Mouse (Mus musculus): ENCODE measurements around the gene Myl6.
"Not testable (repeated sequence)": the region's sequence is repeated elsewhere in the genome, so short reads cannot be mapped to it uniquely, and the experiment has no call there.

The Myl6 gene

DNA sequence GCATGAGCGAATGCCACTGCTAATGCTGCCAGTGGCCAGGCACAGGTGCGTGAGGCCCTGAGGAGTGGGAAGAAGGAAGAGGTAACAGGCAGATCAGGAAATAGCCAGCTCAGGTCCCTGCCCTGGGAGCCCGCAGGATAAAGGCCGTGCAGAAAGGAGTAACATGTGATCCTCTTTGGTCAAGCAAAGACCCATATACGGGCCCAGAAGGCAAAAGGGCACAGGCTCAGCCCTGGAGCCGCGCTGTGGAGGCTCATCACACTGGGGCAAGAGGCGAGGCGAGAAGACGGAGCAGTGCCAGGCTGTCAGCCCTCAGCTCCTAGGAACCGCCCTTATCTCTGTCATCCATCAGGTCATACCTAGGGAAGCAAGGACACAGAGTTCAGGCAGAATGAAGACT is 16.4 kb upstream of the Myl6 start:
- DNase-seq (ENCODE audit: low read depth in 1 of 2, low spot score in 2 of 2), result no peak

DNA sequence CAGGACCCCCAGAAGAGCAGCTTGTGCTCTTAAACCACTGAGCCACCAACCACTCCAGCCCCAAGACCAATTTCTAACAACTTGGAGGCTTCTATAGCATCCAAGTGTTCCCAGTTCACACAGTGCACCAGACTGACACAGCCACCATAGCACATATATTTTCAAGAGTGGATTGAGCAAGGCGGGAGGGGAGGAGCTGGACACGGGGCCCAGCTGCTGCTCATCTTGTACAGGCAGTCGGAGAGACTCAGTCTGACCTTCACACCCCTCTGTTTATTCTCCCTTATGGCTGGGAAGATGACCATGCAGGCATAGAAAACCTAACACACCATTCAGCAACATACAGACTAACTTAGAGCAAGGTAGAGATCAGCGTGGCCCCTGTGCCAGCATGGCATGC is 15.9 kb upstream of the Myl6 start:
- no peak for DNase-seq (ENCODE audit: low read depth in 1 of 2, low spot score in 2 of 2)

DNA sequence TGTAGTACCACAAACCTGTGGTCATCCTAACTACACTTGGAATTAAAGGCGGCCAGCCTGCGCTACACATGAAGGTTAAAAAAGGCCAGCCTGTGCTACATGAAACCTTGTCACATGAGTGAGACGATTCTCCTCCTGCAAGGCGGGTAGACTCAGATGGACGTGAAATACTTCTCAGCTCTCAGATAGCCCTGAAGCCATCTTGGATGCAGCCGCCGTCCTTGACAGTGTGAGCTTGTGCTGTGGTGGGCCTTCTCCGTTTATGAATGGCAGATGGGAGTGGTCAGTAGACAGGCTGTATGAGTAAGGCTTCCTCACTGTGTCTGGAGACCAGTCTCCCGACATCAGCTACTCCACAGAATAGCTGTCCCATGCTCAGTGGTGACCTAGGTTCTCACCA is 15.3 kb upstream of the Myl6 start:
- DNase-seq (ENCODE audit: low read depth in 1 of 2, low spot score in 2 of 2), result no peak

DNA sequence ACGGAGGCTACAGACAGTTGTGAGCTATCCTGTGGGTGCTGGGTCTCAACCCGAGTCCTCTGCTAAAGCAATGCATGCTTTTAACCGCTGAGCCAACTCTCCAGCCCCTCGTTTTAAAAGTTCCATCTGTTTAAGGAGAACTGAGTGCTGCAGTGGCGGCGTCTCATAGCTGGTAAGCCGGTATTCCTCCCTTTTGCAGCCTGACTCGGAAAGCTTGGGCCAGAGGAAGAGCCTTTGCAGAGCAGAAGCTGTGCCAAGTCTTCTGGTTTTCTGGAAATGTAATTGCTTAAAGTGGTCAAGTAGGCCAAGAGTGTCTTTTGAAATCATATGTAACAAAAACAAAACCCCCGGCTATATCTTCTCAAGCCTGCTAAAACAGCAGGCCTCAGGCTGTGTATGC is 14.3 kb upstream of the Myl6 start:
- DNase-seq (ENCODE audit: low read depth in 1 of 2, low spot score in 2 of 2), result no peak

DNA sequence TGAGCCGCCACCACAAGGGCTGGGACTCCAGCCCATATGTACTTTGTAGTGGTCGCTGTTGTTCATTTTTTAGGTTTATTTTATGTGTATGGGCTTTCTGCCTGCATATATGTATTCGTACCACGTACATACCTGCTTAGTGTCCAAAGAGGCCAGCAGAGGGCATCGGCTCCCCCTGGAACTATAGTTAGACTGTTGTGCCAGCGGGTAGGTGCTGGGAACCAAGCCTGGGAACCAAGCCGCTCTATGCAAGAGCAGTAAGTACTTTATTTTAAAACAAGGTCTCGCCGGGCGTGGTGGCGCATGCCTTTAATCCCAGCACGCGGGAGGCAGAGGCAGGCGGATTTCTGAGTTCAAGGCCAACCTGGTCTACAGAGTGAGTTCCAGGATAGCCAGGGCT is 12.0 kb upstream of the Myl6 start:
- DNase-seq (ENCODE audit: low read depth in 1 of 2, low spot score in 2 of 2), result no peak

DNA sequence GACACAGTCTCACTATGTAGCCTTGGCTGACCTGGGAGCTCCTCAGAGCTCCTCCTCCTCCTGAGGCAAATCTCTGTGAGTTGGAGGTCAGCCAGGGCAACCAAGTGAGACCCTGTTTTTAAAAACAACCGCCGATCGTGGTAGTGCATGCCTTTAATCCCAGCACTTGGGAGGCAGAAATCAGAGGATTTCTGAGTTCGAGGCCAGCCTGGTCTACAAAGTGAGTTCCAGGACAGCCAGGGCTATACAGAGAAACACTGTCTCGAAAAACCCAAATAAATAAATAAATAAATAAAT is 11.4 kb upstream of the Myl6 start:
- not testable (repeated sequence) for DNase-seq (ENCODE audit: low read depth in 1 of 2, low spot score in 2 of 2)

DNA sequence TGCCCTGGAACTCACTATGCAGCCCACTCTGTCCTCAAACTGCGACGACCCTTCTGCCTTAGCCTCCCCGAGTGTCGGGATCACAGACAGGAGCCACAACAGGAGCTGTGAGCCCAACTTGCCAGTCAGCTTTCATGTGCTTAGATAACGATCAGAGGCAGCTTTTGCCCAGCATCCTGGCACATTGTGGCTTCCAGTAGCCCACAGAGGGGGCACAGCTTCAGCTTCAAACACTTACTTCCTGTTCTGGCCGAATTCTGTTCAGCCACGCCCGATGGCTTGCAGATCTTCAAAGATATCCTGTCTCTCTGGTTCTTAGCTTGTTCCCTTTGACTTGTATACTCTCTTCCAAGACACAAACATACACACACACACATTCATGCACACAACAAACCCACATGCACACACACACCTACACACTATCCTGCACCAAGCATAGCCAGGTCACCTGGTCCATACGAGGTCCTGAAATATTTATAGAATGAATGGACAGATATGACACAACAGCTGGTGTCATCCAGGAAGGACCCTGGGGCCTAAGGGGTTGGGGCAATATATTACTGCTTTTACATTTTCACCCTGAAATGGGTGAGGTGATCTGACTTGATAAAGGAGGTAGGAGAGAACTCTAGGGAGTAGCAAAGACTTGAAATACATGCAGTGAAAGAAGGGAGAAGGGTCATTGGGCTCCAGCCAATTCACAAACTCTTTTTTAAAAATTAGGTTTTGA is 10.9 kb upstream of the Myl6 start:
- no peak for DNase-seq (ENCODE audit: low read depth in 1 of 2, low spot score in 2 of 2)

DNA sequence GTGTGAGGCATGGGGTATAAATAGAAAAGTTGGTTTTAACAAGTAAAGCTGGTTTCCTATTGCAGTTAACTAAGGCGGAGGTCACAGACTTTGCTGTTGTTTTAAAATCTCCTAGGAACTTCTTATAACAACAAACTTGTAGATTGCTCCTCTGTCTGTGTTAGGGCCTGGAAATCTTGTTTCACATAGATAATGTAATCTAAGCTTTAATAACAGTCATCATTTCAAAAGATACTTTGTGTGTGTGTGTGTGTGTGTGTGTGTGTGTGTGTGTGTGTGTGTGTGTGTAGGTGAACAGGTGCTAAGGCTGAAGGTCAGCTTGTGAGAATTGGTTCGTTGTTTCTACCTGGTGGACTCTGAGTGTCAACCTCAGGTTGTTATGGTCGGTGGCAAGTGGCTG is 10.1 kb upstream of the Myl6 start:
- DNase-seq (ENCODE audit: low read depth in 1 of 2, low spot score in 2 of 2), result no peak

DNA sequence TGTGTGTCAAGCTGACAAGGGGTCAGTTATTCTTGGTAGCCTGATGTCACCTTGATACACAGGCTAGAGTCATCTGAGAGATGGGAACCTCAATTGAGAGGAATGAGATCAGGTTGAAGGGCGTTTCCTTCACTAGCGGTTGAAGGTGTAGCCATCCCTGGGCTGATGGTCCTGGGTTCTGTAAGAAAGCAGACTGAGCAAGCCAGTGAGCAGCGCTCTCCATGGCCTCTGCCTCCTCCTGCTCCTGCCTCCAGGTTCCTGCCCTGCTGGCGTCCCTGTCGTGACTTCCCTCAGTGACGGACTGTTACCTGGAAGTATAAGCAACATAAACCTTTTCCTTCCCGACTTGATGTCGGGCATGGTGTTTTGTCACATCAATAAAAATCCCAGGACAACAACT is 9.6 kb upstream of the Myl6 start:
- DNase-seq (ENCODE audit: low read depth in 1 of 2, low spot score in 2 of 2), result no peak

DNA sequence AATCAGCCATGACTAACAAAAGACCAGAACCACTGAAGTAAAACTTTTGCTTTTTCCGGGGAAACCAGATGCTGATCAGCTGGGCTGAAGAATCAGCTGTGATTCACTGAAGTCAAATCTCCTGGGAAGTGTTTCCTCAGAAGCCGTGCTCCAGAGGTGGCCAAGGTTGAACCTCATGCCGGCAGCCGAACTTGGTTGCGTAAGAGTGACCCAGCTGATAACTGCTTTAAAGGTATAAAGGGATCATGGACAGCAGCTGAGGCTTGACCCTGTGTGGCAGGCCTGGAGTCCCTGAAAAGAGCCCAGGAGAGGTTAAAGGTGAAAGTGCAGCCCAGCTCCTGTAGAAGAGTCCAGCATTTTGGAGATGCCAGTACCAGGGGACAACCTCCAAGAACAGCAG is 8.4 kb upstream of the Myl6 start:
- no peak for DNase-seq (ENCODE audit: low read depth in 1 of 2, low spot score in 2 of 2)

DNA sequence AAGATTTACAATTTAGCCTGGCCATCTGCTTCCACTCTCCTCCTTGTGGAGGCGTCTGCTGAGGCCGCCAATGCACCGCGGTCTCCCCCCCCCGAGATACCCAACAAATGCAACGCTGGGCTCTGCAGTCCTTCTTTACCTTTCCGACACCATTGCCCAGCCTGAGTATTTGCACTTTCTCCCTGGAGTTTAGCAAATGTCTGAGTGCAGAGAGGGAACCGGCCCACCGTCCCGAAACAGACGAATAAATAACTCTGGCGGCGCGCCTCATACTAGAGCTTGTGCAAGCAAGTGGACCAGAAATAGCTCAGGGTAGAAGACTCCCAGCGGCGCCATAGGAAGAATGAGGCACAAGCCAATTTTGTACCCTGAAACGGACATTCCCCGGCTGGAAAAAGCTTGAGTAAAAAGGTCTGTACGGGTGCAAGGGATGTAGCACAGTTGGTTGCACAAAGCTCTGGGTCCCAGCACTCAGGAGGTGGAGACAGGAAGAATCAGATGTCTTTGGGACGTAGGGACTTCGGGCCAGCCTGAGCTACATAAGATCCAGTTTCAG is 5.2 kb upstream of the Myl6 start:
- peak in 1 of 2 experiments; percentile 34 for DNase-seq (ENCODE audit: low read depth in 1 of 2, low spot score in 2 of 2)

DNA sequence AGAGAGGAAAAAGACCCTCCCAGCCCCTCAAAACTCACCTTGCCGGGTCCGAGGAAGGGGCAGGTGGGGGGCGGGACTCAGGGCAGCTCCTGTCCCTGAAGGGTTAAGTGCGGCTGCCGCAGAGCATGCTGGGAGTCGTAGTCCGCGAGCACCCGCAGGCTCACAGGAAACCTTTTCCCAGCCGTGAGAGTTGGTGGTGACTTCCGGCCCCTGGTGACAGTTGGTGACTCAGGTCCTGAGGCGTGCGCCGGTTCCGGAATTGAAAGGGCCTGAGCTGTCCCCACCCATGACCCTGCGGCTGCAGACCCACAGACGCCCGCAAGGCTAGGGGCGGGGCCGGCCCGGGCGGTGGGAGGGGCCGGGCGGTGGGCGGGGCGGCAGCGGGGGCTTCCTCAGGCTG is 4.6 kb upstream of the Myl6 start, which contains the start of gene Myl6b:
TSS of gene Myl6b (minus strand) at position 96 of the 400 bp plus-strand sequence.
- DNase-seq (ENCODE audit: low read depth in 1 of 2, low spot score in 2 of 2), result peak; percentile 91 to 95

DNA sequence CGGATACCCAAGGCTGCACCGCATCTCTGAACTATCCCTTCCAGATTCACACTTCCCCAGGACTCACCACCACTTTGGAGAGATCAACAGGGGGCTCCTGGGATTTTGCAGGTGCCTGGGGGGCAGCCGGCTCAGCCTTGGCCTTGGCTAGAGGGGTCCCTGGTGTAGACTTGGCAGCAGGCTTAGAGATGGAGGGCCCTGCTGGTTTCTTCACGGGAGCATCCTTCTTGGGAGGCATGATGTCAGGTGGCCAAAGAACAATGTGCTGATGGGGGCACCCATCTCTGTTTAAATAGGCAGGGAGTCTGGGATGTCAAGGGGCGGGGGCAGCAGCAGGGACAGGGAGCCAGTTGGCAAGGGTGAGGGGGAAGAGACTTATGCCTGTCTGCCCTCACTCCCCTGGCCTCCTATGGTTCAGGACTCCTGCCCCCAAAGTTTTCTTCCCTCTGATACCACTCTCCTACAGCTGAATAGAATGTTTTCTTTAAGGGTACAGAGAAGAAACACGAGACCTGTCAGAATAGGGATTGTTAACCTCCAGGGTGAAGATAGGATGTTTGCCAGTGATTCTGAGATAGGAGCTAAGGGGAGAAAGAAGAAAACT is 3.3 kb upstream of the Myl6 start:
- DNase-seq (ENCODE audit: low read depth in 1 of 2, low spot score in 2 of 2), result no peak

DNA sequence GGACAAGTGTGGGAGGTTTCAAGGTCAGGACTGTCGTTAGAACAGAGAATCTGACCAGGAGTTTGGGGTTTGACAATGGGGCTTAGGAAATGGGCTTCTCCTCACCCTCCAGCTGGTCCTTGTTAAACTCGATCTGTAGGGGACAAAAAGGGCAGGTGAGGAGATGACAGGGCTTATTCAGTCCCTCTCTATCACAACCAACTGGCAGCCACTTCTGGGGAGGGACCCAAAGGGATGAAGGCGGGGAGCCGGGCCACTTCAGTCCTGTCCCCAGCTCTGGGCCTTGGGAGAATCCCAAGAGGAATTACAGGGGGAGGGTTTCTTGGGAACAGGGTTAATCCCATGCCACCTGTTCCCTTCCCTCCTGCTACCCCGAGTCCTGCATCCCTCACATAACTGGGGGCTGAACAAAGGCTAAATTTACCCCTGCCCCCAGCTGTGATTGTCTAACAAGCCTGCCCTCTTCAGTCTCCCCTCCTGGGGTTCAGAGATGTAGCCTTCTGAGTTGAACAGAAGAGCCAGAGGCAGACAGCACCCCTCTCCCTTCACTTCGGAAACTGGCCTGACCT is 2.6 kb upstream of the Myl6 start:
- DNase-seq (ENCODE audit: low read depth in 1 of 2, low spot score in 2 of 2), result no peak

DNA sequence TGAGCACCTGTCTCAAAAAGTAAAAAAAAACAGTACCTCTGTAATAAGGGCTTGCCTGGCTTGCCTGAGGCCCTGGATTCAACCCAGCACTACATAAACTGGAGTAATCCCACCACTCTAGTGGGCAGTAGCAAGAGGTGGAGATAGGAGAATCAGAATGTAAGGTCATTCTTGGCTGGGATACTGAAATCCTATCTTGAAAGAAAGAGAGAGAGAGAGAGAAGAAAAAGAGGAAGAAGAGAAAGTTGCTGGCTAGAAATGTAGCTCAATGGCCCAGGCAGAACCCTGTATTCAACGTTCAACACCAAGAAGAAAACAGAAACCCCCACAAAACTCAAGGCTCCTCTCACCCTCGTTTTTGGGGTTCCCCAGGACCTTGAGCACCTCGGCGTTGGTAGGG is 2.0 kb upstream of the Myl6 start:
- no peak for DNase-seq (ENCODE audit: low read depth in 1 of 2, low spot score in 2 of 2)

DNA sequence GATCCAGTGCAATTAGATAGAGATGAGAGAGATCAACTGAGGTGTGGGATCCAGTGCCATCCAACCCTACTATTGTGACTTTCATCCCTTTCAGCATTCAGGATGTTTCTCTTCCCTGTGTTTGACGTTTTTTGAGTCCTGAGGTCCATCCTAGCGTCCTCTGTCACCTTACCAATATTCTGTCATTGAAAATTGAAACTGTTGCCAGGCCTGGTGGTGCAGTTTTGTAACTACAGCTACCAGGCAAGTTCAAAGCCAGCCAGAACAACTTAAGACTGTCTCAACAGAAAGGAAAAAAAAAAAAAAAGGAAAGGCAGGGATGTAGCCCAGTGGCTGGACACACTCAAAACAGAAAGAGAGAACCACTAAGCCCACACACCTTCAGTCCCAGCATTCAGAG is 1.3 kb upstream of the Myl6 start:
- no peak for DNase-seq (ENCODE audit: low read depth in 1 of 2, low spot score in 2 of 2)

DNA sequence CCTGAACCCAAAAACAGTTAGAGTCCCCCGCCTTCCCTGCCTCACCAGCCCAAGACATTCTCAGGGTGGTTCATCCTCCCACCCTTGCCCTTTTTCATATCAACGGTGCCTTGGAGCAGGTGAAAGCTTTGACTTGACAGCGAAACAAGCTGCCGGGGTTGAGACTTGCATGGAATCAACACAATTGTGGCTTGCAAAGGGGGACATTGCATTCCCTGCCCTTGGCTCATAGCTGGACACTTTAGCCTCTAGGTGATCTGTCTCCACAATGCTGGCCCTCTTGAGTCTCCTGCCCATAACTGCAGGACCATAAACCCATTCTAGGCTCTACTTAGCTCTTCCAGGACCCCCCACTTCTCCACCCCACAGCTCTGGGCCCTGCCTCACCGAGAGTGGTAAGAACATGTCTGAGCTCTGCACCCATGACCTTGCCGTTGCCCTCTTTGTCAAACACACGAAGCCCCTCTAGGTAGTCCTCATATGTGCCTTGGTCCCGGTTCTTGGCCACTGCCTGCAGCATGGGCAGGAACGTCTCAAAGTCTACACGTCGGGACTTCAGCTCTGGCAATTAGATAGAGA is 811 bp upstream of the Myl6 start:
- no peak for DNase-seq (ENCODE audit: low read depth in 1 of 2, low spot score in 2 of 2)

DNA sequence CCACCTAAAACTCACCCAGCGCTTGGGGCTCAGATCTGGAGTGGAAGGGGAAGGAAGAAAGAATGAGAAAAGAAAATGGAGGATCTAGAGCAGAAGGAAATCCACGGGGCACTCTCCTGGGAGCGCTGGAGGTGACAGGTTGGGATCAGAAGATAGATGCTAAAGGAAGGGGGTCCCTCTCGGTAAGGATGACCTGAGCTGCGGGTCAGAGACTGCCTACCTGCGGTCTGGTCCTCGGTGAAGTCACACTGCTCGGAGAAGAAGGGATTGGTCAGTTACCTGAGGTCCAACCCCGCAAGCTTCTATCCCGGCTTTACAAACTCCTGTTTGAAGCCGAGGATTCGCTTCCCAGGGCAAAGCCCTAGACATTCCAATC is 638 bp downstream of the Myl6 start:
- DNase-seq (ENCODE audit: low read depth in 1 of 2, low spot score in 2 of 2), result no peak

DNA sequence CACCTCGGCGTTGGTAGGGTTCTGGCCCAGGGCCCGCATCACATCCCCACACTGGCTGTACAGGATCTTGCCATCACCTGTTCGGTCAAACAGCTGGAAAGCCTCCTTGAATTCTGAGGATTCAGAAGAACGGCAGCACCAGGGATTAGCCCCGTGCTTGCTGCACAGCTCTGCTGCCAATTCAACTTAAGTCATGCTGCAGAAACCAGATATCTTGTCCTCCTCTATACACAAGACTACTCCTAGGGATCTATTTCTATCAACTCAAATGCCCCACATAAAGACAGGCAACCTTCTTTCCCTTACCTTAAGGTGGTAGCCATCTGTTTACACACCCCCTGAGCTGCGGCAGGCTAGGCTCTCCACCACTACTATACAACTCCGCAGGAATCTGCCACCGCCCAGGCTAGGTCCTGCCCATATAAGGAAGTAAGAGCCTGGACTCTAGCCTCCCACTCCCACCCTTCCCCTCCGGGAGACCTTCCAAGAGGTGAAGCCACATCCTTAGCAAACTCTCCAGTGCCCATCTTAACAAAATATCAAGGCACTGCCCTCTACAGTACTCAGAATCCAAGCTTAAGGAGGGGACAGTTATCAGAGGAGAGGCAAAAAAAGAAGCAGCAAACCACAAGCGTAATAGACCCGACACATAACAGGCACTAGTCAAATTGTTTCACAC is 1.2 kb downstream of the Myl6 start:
- DNase-seq (ENCODE audit: low read depth in 1 of 2, low spot score in 2 of 2), result no peak

DNA sequence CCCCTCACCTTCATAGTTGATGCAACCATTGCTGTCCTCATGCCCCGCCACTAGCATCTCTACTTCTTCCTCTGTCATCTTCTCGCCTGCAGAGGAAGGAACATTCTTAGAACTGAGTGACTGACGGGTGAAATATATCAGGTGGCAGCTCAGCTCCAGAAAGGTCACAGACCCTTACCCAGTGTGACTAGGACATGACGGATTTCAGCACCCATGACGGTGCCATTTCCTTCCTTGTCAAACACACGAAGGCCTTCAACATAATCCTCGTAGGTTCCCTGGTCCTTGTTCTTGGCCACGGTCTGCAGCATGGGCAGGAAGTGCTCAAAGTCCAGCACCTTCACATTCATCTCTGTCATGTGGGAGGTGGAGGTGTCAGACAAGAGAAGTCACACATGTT is 1.9 kb downstream of the Myl6 start:
- DNase-seq (ENCODE audit: low read depth in 1 of 2, low spot score in 2 of 2), result not testable (repeated sequence)

DNA sequence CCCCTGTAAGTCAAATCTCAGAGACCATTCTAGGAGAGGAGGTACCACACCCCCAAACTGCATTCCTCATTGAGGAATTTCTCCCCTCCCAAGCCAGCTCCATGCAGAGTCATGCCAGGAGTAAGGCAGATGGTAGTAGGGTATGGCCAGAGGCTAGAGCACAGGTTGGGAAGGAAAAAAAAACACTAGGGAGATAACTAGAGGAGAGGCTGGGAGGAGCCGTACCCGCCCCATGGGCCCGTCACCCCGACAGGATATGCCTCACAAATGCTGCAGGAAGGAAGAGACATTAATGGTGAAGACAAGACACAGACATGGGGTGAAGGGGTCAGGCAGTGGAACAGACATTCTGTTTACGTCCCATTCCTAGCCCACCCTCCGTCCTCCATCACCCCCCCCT is 2.5 kb downstream of the Myl6 start:
- DNase-seq (ENCODE audit: low read depth in 1 of 2, low spot score in 2 of 2), result no peak

DNA sequence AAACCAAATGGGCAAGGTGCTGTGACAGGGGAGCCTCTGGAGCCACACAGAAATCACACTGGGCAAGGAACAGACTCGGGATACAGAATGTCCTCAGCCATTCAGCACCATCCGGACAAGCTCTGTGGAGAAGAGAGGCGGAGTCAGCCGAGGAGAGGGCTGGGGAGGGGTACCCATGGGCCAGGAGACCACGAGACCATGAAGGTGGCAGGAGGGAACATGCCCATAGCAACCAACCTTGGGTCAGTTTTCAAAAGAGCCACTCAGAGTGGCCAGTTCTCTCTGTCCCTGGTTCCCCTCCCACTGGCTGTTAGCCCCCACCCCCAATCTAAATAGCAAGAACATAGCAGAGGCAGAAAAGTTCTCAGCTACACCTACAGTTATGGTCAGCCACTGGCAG is 3.0 kb downstream of the Myl6 start:
- DNase-seq (ENCODE audit: low read depth in 1 of 2, low spot score in 2 of 2), result no peak

All from monocyte, adult 2 months (primary cell).